Mouse (Mus musculus) gonadal fat pad, adult 2 months (tissue): ENCODE measurements around the gene Vash1. TPM values are rescaled to one million over a fixed set of nuclear protein-coding genes. Genes with fewer than 3 reads are reported as not detected.

ENCODE experiments used
- DNase-seq: peaks from one replicate; pipeline ENCODE4 v3.0.0-alpha.2; 2012; ENCODE audit warnings: low read depth
- polyA plus RNA-seq: library from polyadenylated mRNA; depleted of rRNA; stranded (reverse); fragments of >200 nt; gene quantifications from 2 replicates; pipeline ENCODE4 v1.2.3, GENCODE M21; 2012

Vash1 gene
- polyA plus RNA-seq, 1 experiment: 5.0 TPM

- DNase-seq: no peak
These were observed 5.2 kb downstream of the Vash1 start for GRCm38 (mm10) chr12:86683698-86684097.

DNA sequence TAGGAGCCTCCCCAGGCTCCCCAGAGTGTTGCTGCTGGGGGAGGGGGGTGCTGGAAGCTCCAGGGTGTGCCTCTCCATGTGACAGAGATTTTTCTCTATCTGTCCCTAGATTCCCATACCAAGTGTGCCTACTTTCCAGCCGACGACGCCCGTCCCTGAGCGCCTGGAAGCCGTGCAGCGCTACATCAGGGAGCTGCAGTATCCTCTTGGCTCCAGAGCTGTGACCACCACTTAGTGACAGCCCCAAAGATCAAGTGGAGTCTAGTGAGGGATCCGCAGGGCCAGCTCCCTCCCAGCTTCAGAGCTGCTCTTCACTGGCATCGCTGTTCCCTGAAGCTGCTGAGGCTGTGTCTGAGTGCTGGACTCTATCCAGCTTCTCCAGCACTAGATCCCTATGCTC is 6.8 kb downstream of the Vash1 start:
- no peak for DNase-seq

DNA sequence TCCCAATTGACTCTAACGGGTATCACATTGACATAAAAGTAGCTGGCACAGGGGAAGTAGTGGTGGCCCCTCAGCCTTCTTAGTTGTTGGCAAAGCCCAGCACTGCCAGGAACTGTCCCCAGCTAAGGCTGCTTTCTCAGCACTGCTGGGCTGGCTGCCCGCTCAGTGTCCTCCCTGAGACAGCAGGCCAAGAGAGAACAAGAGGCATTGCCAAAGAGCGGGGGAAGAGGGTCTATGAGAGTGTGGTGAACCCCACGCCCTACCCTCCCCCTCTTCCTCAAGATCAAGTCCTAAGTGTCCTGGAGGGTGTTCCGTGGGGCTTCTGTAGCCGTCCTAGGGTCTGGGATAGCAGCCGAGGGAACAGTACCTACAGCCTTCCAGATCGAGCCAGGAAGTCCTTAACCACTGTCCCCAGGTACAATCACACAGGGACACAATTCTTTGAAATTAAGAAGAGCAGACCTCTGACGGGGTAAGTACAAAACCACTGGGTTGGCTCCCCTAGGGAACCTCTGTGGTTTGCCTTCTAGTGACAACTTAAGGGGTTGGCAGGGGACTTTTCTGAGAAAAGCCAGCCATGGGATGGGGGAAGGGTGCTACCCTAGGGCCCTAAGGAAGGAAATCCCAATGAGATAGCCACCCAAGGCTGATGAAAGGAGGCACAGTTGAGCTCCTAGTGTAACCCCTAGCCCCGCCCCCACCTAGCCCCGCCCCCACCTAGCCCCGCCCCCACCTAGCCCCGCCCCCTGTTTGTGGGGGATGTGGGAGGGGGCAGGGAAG is 8.2 kb downstream of the Vash1 start:
- DNase-seq: no peak

- DNase-seq: no peak
These were observed 9.0 kb downstream of the Vash1 start for GRCm38 (mm10) chr12:86687445-86687955.

DNA sequence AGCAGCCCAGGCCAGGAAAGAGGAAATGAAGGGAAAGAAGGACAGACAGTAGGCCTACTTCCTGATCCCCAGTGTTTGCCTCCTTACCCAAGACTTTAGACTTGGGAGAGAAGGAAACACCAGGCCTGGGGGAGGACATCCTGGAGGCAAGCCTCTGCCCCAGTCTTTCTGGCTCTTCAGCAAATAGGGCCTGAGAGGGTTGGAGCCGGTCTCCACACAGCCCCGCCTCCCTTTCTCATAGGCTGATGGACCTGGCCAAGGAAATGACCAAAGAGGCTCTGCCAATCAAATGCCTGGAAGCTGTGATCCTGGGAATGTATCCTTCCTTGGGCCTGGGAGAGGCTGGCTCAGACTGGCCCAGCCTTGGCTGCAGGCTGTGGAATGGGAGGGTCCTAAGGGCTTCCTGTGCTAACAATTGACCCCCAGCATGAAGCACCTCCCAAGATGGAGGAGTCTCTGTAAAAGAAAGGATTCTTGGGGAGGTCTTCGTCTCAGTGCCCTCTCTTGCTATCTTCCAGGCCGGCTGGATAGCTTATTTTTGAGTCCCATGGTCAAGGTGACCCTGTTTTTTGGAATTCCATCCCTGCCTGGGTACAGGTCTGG is 9.6 kb downstream of the Vash1 start:
- no peak for DNase-seq

DNA sequence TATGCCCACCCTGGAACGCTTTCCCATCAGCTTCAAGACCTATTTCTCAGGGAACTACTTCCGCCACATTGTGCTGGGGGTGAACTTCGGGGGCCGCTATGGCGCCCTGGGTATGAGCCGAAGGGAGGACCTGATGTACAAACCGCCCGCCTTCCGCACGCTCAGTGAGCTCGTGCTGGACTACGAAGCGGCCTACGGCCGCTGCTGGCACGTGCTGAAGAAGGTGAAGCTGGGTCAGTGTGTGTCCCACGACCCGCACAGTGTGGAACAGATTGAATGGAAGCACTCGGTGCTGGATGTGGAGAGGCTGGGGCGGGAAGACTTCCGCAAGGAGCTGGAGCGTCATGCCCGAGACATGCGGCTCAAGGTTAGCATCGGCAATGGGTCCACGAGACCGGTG is 10.4 kb downstream of the Vash1 start:
- DNase-seq: no peak

GRCm38 (mm10) chr12:86690700-86691485 is 12.4 kb downstream of the Vash1 start:
- DNase-seq: no peak

DNA sequence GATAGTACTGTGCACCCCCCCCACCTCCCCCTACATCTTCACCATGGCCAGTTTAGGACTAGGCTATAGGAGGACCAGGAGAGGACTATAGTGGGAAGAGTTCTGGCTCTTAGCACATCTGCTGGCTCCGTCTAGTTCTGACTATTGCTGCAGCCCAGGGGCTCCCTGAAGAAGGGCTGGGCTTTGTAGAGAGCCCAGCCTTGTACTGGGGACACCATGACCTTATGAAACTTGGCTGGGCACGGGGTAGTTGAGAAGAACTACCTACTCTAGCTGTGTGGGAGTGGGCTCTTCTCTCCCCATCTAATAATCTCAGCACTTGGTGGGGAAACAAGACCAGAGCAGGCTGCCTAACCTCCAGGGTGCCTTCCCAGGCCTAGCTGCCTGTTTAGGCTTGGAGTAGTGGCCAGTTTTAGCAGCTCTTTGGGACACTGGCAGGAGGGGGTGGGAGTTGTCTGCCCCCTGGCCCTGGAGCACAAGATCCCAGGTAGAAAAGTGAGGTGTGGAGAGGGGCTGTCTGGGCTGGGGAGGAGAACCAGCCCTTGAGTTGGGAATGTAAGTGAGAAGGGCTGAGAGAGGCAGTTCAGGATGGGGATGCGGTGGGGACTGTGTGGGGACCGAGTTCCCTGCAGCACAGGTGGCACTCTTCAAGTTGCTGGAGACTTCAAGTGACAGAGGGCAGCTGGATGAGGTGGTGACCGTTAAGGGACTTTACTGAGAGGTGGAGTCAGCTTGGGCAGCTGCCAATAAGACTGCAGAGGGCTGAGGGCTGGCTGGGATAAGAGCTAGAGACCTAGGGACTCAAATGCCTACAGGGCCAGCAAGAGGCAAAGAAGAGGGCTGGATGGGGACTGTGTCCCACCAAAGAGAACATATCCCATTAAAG is 14.2 kb downstream of the Vash1 start:
- no peak for DNase-seq

GRCm38 (mm10) chr12:86693389-86693788 is 14.9 kb downstream of the Vash1 start:
- no peak for DNase-seq

DNA sequence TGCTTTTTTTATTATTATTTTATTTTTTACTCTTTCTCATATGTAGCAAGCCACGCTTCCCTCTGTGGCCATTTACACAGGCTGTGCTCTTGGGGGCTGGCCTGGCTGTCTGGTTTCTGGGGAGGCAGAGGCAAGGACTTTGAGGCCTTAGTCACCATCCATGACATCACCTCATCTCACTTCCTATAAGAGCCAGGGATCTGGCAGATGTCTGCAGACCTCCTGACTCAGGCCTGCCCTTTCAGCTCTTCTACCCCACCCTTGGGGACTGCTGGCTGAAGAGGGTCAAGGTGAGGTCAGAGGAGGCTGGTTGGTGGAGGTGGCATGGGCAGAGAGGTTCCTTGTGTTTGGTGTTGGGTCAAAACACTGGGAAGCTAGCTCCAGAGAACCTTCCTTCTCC is 15.9 kb downstream of the Vash1 start:
- DNase-seq: no peak

DNA sequence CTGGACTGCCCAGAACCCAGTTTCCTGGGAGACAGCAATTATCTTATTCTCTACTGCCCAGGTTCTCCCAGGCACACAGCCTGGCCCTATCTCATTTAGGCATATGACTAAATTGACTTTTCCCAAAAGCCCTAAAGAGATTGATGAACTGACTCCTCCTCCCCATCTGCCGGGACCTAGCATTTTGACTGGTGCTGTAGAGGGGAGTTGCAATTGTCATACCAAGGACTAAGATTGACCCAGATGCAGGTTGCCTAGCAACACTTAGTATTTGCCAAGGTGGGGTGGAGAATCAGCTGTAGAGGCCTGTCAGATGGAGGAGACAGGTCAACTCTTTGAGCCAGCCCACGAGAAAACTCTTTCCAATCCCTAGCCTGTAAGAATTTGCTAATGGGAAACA is 19.5 kb downstream of the Vash1 start:
- no peak for DNase-seq

GRCm38 (mm10) chr12:86698537-86698936 is 20.0 kb downstream of the Vash1 start:
- DNase-seq: no peak

DNA sequence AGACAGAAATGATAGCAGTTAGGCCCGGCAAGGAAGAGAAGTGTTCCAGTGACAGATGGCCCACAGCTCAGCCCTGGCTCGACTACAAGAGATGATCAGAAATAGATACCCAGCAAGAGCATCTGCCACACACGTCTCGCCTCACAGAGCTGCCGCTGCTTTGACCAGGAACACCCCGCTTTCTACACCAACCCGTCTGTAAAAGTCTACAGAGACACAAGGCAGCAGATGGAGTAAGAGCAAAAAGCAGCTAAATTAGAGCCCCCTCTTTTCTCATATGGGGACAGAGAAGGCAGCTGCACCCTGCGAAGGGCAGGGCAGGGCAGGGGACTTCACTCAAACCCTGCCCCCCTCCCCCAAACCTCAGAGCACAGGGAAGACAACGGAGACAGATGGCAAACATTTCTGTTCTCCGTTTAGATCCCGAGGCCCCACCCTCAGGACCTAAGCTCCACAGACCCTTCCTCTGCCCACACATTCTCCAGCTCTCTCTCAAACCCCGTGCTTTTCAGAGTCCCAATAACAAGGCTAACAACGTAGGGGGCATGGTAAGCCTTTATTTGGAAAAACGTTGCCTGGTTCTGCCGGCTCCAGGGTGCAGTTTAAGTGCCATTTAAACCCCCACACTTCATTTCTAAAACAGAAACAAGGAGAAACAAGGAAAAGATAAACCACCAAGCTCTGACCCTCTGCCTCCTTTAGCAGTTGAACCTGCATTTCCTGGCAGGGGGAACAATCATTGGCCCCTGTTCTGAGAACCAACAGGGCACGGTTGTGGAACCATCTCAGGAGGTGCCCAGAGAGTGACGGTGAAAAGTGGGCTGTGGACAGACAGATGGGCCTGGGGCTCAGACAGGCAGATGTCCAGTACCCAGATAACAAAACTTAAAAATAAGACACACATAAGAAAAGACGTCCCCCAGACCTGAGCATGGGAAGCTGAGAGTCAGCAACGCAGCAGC is 21.7 kb downstream of the Vash1 start:
- no peak for DNase-seq

- DNase-seq: no peak
These were observed 22.4 kb downstream of the Vash1 start for GRCm38 (mm10) chr12:86700927-86701310.

DNA sequence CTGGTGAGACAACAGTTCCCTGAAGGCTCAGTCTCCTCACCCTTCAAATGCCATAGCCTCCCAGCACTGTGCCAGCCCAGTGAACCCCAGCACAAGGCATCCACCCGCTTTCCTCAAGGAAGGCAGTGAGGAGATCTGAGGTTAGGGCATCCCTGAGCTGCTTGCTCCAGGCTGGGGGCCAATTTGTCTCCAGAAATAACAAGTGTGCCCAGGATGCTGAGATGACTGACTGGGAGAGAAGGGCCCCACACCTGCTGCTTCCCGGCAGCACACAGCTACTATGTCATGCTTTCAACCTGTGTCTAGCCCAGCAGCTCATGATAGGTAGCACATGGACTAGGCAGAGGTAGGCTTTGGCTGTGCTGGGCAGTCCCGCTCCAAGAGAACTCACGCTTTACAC is 23.0 kb downstream of the Vash1 start:
- DNase-seq: no peak

DNA sequence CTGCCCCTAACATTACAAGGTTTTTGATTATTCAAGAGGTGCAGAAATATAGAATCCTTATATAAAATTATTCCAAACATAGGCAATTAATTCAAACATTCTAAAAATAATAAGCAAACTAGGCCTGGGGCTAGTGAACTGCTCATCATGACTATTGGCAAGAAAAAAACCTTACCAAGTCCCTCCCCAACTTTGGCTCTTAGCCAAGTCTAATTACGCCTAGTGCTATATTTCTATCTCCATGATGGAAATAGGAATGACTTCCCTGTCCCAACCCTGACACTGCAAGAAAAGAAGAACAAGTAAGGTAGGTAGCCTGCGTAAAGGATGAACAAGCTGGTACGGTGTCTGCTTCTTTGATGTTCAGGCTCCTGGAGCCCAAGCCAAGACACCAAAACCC is 24.2 kb downstream of the Vash1 start:
- no peak for DNase-seq

GRCm38 (mm10) chr12:86705843-86706242 is 27.3 kb downstream of the Vash1 start:
- DNase-seq: no peak

DNA sequence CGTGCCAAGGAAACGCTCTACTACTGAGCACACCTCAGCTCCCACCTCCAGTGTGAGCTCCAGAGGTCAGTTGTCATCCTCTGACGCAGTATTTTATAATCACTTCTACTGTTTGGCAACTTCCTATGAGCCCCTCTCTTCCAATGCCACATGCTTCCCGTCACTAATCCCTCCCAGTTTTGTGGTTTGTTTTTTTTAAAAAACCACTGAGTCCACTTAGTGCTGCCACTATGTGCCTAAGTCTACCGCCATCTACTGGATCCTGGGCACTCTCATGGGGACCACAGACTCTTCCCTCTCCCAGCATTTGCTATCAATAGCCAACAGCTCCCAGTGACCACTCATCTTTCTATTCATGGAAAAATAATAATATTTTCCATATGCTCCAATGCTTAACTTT is 35.5 kb downstream of the Vash1 start:
- no peak for DNase-seq

GRCm38 (mm10) chr12:86715401-86715800 is 36.9 kb downstream of the Vash1 start:
- DNase-seq: no peak

DNA sequence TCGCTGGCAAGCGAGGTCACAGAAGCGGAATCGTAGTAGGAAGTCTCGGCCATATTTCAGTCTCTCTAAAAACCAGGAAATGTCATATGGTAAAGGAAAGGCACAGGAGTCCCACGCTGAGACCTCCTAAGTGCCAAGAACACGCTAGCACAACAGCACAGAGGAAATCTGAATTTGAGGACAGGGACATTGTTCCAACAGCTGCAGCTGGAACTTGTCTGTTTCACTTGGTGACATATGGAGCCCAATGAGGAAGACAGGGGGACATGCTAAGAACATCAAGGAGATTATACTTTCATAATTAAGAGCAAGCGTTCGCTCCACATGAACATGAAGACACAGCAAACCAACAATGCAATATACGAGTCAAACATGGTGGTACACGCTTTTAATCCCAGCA is 38.5 kb downstream of the Vash1 start:
- no peak for DNase-seq
